Mouse (Mus musculus) kidney, adult 18-20 months (tissue): ENCODE measurements at regions not wholly inside any gene's neighbourhood (a gene's known extent, or its start where the extent isn't known, plus 50 kb on each side); places are given as distances from the start of the nearest gene placed in this dataset.
A peak's percentile ranks its signal among the peaks of the same experiment; 100 is the strongest.

Experiments
- DNase-seq: peaks from one replicate; pipeline ENCODE4 v3.0.0; 2021

- DNase-seq: no peak
These were observed 360.2 kb downstream of the Matn1 start for GRCm38 (mm10) chr4:131304361-131304777.

GRCm38 (mm10) chr4:131314231-131314630, 370.0 kb downstream of the Matn1 start:
- DNase-seq: no peak

- DNase-seq: no peak
These were observed 371.9 kb downstream of the Matn1 start for GRCm38 (mm10) chr4:131316041-131316440.

- DNase-seq: no peak
These were observed 378.1 kb downstream of the Matn1 start for GRCm38 (mm10) chr4:131322323-131322722.

GRCm38 (mm10) chr4:131324486-131324885, 380.3 kb downstream of the Matn1 start:
- DNase-seq: no peak

GRCm38 (mm10) chr4:131325200-131325599, 381.0 kb downstream of the Matn1 start:
- DNase-seq: no peak

- no peak for DNase-seq
These were observed 381.4 kb downstream of the Matn1 start for GRCm38 (mm10) chr4:131325609-131326008.

- DNase-seq: no peak
These were observed 385.2 kb downstream of the Matn1 start for GRCm38 (mm10) chr4:131329398-131329797.

GRCm38 (mm10) chr4:131331646-131332045, 387.5 kb downstream of the Matn1 start:
- DNase-seq: no peak

- no peak for DNase-seq
These were observed 392.6 kb downstream of the Matn1 start for GRCm38 (mm10) chr4:131336801-131337200.

- no peak for DNase-seq
These were observed 397.0 kb downstream of the Matn1 start for GRCm38 (mm10) chr4:131340993-131341695.

GRCm38 (mm10) chr4:131346727-131347126, 402.5 kb downstream of the Matn1 start:
- DNase-seq: no peak

GRCm38 (mm10) chr4:131350268-131350667, 406.1 kb downstream of the Matn1 start:
- DNase-seq: no peak

GRCm38 (mm10) chr4:131354908-131355307, 410.7 kb downstream of the Matn1 start:
- no peak for DNase-seq

GRCm38 (mm10) chr4:131355526-131355991, 411.4 kb downstream of the Matn1 start:
- no peak for DNase-seq

GRCm38 (mm10) chr4:131356316-131356715, 412.1 kb downstream of the Matn1 start:
- DNase-seq: no peak

GRCm38 (mm10) chr4:131363030-131363429, 418.8 kb downstream of the Matn1 start:
- DNase-seq: no peak

- DNase-seq: peak; percentile 56
These were observed 420.6 kb downstream of the Matn1 start for GRCm38 (mm10) chr4:131364671-131365252.

GRCm38 (mm10) chr4:131366006-131366405, 421.8 kb downstream of the Matn1 start:
- DNase-seq: no peak

GRCm38 (mm10) chr4:131366656-131367055, 422.5 kb downstream of the Matn1 start:
- no peak for DNase-seq

- DNase-seq: no peak
These were observed 428.3 kb downstream of the Matn1 start for GRCm38 (mm10) chr4:131372517-131372916.

GRCm38 (mm10) chr4:131373172-131373571, 429.0 kb downstream of the Matn1 start:
- DNase-seq: no peak

GRCm38 (mm10) chr4:131374527-131375290, 430.5 kb downstream of the Matn1 start:
- no peak for DNase-seq

- DNase-seq: no peak
These were observed 436.9 kb downstream of the Matn1 start for GRCm38 (mm10) chr4:131381063-131381462.
